Mouse (Mus musculus) brain, embryonic 14.5 days (tissue): ENCODE results near the gene Gak.

Experiments used
- CTCF ChIP-seq: fragments of 200-500 bp; IDR thresholded peaks from 2 replicates; pipeline ENCODE4 v1.5.1; 2012; ENCODE audit warnings: inconsistent platforms, mild to moderate bottlenecking, moderate library complexity, borderline replicate concordance; ENCODE audit not compliant: insufficient read depth, insufficient read length; ENCODE audit errors: extremely low read depth
- POLR2A ChIP-seq: fragments of 200-500 bp; IDR thresholded peaks from 2 replicates; pipeline ENCODE4 v1.6.1; 2012; ENCODE audit warnings: mild to moderate bottlenecking, inconsistent platforms, borderline replicate concordance; ENCODE audit not compliant: poor library complexity, insufficient read depth, insufficient read length, severe bottlenecking; ENCODE audit errors: extremely low read depth

GRCm38 (mm10) chr5:108599923-108600322 is 29.6 kb downstream of the Gak start:
- TF ChIP-seq CTCF (no peak), POLR2A (no peak)
